Comparison of ENCODE assay signal across 12 mouse cellular contexts in the genomic region with DNA sequence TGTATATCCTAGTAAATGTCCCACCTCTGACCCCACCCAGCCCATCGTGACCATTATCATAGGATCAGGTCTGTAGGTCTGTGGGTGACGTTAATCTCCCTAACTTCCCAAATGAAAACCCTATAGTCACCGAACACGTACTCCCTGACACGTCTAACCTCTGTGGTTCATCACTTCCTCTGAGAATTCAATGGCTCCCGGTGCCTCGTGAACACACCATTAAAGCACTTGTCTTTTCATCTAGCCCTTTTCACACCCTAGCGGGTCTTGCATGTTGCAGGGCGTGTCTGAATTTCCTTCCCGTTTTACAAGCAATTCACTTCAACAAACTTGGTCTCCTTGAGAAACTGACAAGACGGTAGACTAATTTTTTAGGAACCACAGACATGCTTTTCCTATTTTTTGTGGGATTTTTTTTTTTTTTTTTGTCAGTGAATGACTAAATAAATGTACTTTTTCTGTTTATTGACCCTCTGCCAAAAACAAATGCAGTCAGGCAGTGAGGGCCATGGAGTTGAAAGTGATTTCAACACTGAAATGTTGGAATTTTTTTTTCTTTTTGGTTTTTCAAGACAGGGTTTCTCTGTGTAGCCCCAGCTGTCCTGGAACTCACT. TPM values are rescaled to one million over a fixed set of nuclear protein-coding genes. Genes with fewer than 3 reads are reported as not detected.
DNase-seq lines count a peak whose midpoint lies in the region; ATAC-seq lines count a peak whose summit lies in the region.
"Had no signal": no experiment of that assay in that cellular context is flagged by ENCODE, and none has a peak within 500 bp of the region (broad histone marks: within the 10 kb centered on the region; RNA-seq: fewer than 3 reads in every experiment).

No protein-coding gene starts in this region.

- peak; percentile 3 for DNase-seq in thymus, postnatal 25 days
- no peak for DNase-seq in thymus, postnatal 36 days
- peak; percentile 48 for DNase-seq in liver
- no peak for DNase-seq in ovary, postnatal 10 days (ENCODE audit: low spot score)
- DNase-seq in heart, adult 8-10 months (ENCODE audit: low spot score), result no peak
- no peak for DNase-seq in kidney, adult 18-20 months
- DNase-seq: gastrocnemius, postnatal 10 days; thymus, adult 2 months had no signal

- H3K9me3 ChIP-seq in megakaryocyte, embryonic 14.5 days, result no peaks in the 10 kb centered on the region
- H3K9me3 ChIP-seq in kidney, embryonic 15.5 days (replicated peaks), result no peaks in the 10 kb centered on the region
- H3K9me3 ChIP-seq: intestine, embryonic 15.5 days; limb, embryonic 15.5 days had no signal

- H3K4me1 ChIP-seq in megakaryocyte, embryonic 14.5 days, result peaks cover 100% of the 10 kb centered on the region
- peaks cover 10% of the 10 kb centered on the region; the same call in 1 of the 2 replicates for H3K4me1 ChIP-seq in kidney, embryonic 15.5 days

- no peak overlapping the region for H3K9ac ChIP-seq in kidney, embryonic 15.5 days
- H3K9ac ChIP-seq: intestine, embryonic 15.5 days; limb, embryonic 15.5 days had no signal

- H3K27me3 ChIP-seq in megakaryocyte, embryonic 14.5 days (replicated peaks), result no peaks in the 10 kb centered on the region
- no peaks in the 10 kb centered on the region for H3K27me3 ChIP-seq in kidney, embryonic 15.5 days
- H3K27me3 ChIP-seq: intestine, embryonic 15.5 days; limb, embryonic 15.5 days had no signal

- no peak for ATAC-seq in kidney, embryonic 15.5 days (replicated peaks; ENCODE audit: low FRiP score)
- ATAC-seq: intestine, embryonic 15.5 days had no signal

- H3K27ac ChIP-seq in kidney, embryonic 15.5 days, result no peak overlapping the region
- H3K27ac ChIP-seq: intestine, embryonic 15.5 days had no signal

- 81% methylated on average over 11 of the region's 11 CpGs for WGBS in kidney, embryonic 15.5 days

- H3K4me3 ChIP-seq in megakaryocyte, embryonic 14.5 days (replicated peaks), result peak overlapping the region; percentile 66
- H3K4me3 ChIP-seq in kidney, embryonic 15.5 days (replicated peaks), result no peak overlapping the region
- H3K4me3 ChIP-seq: intestine, embryonic 15.5 days; limb, embryonic 15.5 days had no signal

- no peak overlapping the region for H3K4me2 ChIP-seq in kidney, embryonic 15.5 days
- H3K4me2 ChIP-seq: intestine, embryonic 15.5 days; limb, embryonic 15.5 days had no signal

- H3K36me3 ChIP-seq in megakaryocyte, embryonic 14.5 days (replicated peaks; ENCODE audit: low read length), result peaks cover 26% of the 10 kb centered on the region
- H3K36me3 ChIP-seq in kidney, embryonic 15.5 days, result no peaks in the 10 kb centered on the region
- H3K36me3 ChIP-seq: intestine, embryonic 15.5 days; limb, embryonic 15.5 days had no signal

RNA-seq across cellular contexts. Expression of a gene that starts 23.5 kb away (rescaled TPM):
- polyA plus RNA-seq in megakaryocyte, embryonic 14.5 days (2012; ENCODE audit: insufficient read depth, low replicate concordance), result 133 and 271 TPM in 2 replicates
- total RNA-seq in heart, adult 8-10 months (2022), result 10 to 100 TPM; 25.3 to 46.2 (median 41.1) TPM
- polyA plus RNA-seq in kidney, embryonic 15.5 days (2015; fragmentation: Nextera tagmentation; extraction: Ambion mirVana), result 3.6 and 4.8 TPM in 2 replicates

Comparison
In these comparisons a context has a peak if more than half of its experiments do, and no peak if none do; other contexts are left out.
1. DNase-seq: peak in thymus, postnatal 25 days (single experiment) and liver (single experiment); none in thymus, postnatal 36 days (0 of 2), ovary, postnatal 10 days (single experiment), heart, adult 8-10 months (single experiment) and kidney, adult 18-20 months (single experiment).
2. RNA of a gene that starts 23.5 kb away (polyA plus RNA-seq): 133 to 271 TPM in megakaryocyte, embryonic 14.5 days; 3.6 to 4.8 TPM in kidney, embryonic 15.5 days; every median in the first group is over 10 times any median in the second.